Mouse (Mus musculus) urinary bladder, postnatal 4 days (tissue): ENCODE data around the gene Tulp2.
"Not testable (repeated sequence)": the region's sequence is repeated elsewhere in the genome, so short reads cannot be mapped to it uniquely, and the experiment has no call there.

Experiments
- DNase-seq, 2 experiments: peaks; one replicate each; pipeline ENCODE4 v3.0.0; 2021 to 2022; ENCODE audit warnings: low spot score in 2 of 2

Tulp2 gene

GRCm38 (mm10) chr7:45521728-45522184 is 40.1 kb downstream of the Tulp2 start:
- peak; percentile 78 to 84 for DNase-seq

GRCm38 (mm10) chr7:45522194-45522752 is 40.6 kb downstream of the Tulp2 start:
- no peak for DNase-seq

GRCm38 (mm10) chr7:45522957-45523676 is 41.4 kb downstream of the Tulp2 start:
- no peak for DNase-seq

DNA sequence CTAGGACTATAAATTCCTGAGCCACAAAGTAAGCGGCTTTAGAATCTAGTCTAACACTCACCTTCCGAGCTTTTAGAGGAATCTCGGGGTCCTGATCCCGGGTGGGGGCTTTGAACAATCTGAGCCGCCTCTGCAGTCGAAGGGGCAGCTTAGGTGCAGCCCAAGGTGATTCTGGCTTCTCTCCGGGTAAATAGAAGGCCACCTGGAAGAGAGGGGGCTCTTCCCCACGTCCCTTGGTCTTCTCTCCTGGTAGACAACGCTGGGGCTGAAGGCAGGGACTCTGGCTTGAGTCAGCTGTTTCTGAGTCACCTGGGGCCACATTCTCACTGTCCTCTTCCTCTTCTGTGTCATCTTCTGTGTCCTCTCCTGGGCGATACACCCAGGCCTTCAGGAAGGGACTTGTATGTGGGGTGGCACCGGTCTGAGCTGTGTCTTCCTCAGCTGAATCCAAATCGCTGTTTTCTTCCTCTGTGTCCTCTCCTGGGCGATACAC is 42.0 kb downstream of the Tulp2 start:
- DNase-seq, result no peak

DNA sequence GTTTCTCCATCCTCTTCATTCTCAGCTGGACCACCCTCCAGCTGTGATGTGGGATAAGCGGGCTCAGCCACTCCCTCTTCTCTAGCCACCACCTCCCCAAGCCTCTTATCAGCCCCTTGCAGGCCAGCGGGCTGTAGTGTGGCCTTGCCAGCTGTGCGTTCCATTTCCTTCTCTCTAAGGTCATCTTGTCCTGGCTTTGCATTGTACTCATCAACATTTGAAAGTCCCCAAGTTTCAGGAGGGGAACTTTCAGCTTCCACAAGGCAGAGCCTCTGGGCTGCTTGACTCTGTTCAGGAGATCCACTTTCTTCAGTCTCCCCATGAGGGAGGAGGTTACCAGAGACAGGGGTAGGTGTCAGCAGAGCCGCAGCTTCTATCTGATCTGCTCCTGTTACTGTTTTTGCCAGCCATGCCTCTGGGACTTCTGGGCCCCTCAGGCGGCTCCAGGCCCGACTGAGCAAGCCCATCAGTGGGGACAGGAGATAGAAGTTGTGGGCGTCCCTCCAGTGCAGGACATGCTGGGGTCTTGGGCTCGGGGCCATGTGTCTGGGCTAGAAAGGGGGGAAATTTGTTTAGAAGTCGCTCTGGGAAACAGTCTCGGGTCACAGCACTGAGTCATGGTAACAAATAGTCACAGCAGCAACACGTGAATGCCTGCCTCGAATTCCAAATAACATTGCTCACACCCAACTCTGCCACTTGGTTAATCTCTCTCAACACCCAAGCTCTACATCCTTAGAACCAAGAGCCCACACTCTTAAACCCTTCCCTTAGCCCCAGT is 43.4 kb downstream of the Tulp2 start:
- DNase-seq, result no peak

GRCm38 (mm10) chr7:45525809-45526473 is 44.3 kb downstream of the Tulp2 start, which contains the start of the genes Ppp1r15a and Plekha4:
Gene Ppp1r15a (minus strand): TSS chr7:45526268.
Gene Plekha4 (plus strand): TSS chr7:45526330.
- DNase-seq, result peak; percentile 90 to 96

DNA sequence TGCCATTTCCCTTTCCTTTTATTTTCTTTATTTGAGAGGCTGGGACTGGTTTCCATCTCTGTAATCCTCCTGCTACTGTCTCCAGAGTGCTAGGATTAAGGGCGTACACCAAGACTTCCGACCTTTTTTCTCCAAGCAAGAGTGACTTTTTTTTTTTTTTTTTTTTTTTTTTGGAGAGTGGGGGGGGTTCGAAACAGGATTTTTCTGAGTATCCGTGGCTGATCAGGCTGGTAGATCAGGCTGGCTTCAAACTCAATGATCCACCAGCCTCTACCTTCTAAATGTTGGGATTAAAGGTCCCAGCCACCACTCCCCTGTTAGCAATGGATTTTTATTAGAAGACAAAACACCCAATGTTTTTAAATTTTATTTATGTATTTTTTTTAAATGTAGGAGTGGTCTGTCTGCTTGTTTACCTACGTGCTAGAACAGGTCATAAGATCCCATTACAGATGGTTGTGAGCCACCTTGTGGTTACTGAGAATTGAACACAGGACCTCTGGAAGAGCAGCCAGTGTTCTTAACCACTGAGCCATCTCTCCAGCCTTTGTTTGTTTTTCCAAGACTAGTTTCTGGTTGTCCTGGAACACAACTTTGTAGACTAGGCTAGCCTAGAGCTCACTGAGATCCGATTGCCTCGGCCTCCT is 44.9 kb downstream of the Tulp2 start:
- DNase-seq, result no peak

DNA sequence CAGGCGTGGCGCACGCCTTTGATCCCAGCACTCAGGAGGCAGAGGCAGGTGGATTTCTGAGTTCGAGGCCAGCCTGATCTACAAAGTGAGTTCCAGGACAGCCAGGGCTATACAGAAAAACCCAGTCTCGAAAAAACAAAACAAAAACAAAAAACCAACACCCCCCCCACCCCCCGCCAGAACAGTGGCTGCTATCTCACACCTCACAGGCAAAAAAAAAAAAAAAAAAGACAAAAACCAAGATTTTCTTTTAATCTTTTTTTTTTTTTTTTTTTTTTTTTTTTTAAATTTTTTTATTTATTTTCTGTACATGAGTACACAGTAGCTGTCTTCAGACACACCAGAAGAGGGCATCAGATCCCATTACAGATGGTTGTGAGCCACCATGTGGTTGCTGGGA is 45.5 kb downstream of the Tulp2 start:
- not testable (repeated sequence) for DNase-seq

DNA sequence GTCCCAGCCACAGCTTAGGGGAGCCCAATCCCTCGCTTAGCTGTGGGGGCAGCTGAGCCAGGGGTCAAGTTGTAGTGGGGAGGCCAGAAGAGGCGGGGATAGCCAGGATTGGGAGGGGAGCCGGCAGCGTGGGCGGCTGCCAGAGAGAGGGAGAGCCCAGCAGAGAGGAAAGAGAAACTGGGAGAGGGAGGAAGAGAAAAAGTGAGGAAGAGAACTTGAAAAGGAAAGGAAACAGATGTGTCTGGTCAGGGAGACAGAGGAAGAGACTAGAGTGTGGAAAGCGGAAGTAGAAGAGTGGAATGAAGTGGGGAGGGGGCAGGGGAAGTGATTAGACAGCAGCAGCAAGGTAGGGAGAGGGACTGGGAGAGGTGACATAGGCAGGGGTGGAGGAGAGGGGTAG is 47.8 kb downstream of the Tulp2 start:
- peak in 1 of 2 experiments; percentile 55 for DNase-seq

GRCm38 (mm10) chr7:45530643-45531042 is 49.0 kb downstream of the Tulp2 start:
- DNase-seq, result peak in 1 of 2 experiments; percentile 44

GRCm38 (mm10) chr7:45535676-45536075 is 54.0 kb downstream of the Tulp2 start:
- DNase-seq, result no peak

- DNase-seq, result no peak
These were observed 55.9 kb downstream of the Tulp2 start for GRCm38 (mm10) chr7:45537602-45538001.

- no peak for DNase-seq
These were observed 56.7 kb downstream of the Tulp2 start for GRCm38 (mm10) chr7:45538163-45539041.

GRCm38 (mm10) chr7:45539095-45539494 is 57.4 kb downstream of the Tulp2 start:
- no peak for DNase-seq

DNA sequence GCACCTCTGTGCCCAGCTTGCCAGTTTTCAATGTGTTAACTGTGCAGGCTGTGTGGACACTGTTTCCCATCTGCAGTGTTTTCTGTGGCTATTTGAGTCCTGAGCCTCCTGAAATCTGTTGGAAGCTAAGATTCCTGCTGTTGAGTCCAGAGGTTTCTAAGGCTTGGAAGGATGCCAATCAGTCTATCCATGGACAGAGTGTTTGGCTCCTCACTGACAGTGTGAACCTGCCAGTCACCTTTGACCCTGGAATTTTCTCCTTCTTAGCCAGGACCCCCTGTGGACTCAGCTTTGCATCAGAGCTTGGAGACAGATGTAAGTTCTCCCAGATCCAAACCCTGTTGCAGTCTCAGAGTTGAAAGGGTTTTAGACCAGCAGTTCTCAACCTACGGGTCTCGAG is 58.5 kb downstream of the Tulp2 start:
- DNase-seq, result no peak

DNA sequence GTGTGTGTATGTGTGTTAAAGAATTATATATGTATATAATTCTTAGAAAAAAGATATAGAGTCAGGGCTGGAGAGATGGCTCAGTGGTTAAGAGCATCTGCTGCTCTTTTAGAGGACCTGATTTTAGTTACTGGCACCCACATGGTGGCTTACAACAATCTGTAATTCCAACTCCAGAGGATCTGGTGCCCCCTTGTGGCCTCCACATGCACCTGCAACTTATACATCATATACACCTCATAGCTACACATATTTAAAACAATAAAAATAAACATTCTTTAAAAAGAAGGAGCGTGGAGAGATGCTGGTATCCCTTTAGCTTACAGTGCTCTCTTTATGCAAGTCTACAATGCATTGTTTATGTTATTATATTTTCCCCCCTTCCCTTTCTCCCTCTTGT is 62.8 kb downstream of the Tulp2 start:
- DNase-seq, result no peak

DNA sequence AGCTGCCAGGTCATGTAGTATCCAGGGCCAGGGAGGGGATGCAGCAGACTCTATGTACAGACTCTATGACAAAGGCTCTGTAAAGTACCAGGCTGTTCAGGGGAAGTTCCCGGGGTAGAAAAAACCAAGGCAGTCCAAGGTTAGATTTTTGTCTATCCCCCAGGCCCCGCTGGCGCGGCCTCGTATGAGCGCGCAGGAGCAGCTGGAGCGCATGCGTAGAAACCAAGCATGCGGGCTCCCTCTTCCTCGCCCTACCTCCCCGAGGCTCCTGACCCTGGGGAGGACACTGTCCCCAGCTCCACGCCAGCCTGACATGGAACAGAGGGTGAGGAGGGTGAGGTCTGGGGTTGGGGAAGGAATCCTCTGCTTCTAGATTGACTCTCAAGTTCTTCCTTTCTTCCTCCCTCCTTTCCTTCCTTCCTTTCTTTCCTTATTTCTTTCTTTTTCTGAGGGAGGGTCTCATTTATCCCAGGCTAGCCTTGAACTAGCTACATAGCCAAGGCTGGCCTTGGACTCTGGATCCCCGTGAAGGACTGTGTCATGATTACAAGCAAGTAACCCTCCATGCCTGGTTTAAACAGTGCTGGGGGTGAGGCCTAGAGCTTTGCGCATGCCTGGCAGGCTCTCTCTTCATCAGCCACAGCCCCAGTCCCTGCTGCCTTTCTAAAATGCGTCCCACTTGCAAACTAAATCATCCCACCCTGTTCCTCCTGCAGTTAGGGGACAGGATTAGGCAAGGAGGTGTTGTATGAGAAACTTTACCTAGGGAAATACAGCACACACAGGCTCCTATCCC is 68.2 kb downstream of the Tulp2 start:
- no peak for DNase-seq

- DNase-seq, result no peak
These were observed 69.3 kb downstream of the Tulp2 start for GRCm38 (mm10) chr7:45550821-45551511.

- no peak for DNase-seq
These were observed 69.8 kb downstream of the Tulp2 start for GRCm38 (mm10) chr7:45551512-45551883.
